Mouse (Mus musculus) right cerebral cortex, postnatal 36 days (tissue): ENCODE results near the gene Wnt1.

ENCODE experiments used
- DNase-seq, 2 experiments: peaks; one replicate each; pipeline ENCODE4 v3.0.0; 2022; ENCODE audit warnings: low spot score in 2 of 2, mixed read lengths in 1 of 2

Wnt1 gene

GRCm38 (mm10) chr15:98834059-98834458 is 44.4 kb downstream of the Wnt1 start:
- no peak for DNase-seq

- no peak for DNase-seq
Observed at GRCm38 (mm10) chr15:98835291-98835690, 45.6 kb downstream of the Wnt1 start.

- no peak for DNase-seq
Observed at GRCm38 (mm10) chr15:98837006-98837742, 47.5 kb downstream of the Wnt1 start.

GRCm38 (mm10) chr15:98837743-98838103 is 48.1 kb downstream of the Wnt1 start:
- no peak for DNase-seq

- no peak for DNase-seq
Observed at GRCm38 (mm10) chr15:98839161-98839560, 49.5 kb downstream of the Wnt1 start.

- DNase-seq = no peak
Observed at GRCm38 (mm10) chr15:98839671-98840585, 50.3 kb downstream of the Wnt1 start.
